Mouse (Mus musculus) forebrain, embryonic 14.5 days (tissue): ENCODE results near the gene Gpr155. TPM values are rescaled to one million over a fixed set of nuclear protein-coding genes. Genes with fewer than 3 reads are reported as not detected.

Source experiments
- ATAC-seq: fragments of 200-750 bp; cut with Nextera tagmentation; 2 replicates; pipeline ENCODE4 v1.8.0; 2017; ENCODE audit warnings: mild to moderate bottlenecking, moderate library complexity
- DNase-seq: peaks from one replicate; pipeline ENCODE4 v3.0.0-alpha.2; 2015; ENCODE audit warnings: low spot score
- H3K27ac ChIP-seq: fragments of 300-500 bp; sonication (generic); 2 replicates; pipeline ENCODE4 v1.5.1; 2014; ENCODE audit warnings: low read depth, mild to moderate bottlenecking, control low read depth, low read length, moderate library complexity
- H3K27me3 ChIP-seq: fragments of 300-500 bp; sonication (generic); replicated peaks from 2 replicates; pipeline ENCODE4 v1.6.1; 2014; ENCODE audit warnings: low read length, control low read depth, mixed read lengths; ENCODE audit not compliant: control insufficient read depth, insufficient read depth
- H3K36me3 ChIP-seq: fragments of 300-500 bp; sonication (generic); 2 replicates; pipeline ENCODE4 v1.6.1; 2014; ENCODE audit warnings: low read length, control low read depth; ENCODE audit not compliant: control insufficient read depth, insufficient read depth
- H3K4me1 ChIP-seq: fragments of 300-500 bp; sonication (generic); 2 replicates; pipeline ENCODE4 v1.6.1; 2014; ENCODE audit warnings: antibody characterized with exemption, low read length, control low read depth; ENCODE audit not compliant: control insufficient read depth, insufficient read depth
- H3K4me2 ChIP-seq: fragments of 300-500 bp; sonication (generic); 2 replicates; pipeline ENCODE4 v1.6.1; 2014; ENCODE audit warnings: mild to moderate bottlenecking, control low read depth, low read length
- H3K4me3 ChIP-seq: fragments of 300-500 bp; sonication (generic); 2 replicates; pipeline ENCODE4 v1.5.1; 2014; ENCODE audit warnings: low read depth, low read length, control low read depth
- H3K9ac ChIP-seq: fragments of 300-500 bp; sonication (generic); 2 replicates; pipeline ENCODE4 v1.6.1; 2014; ENCODE audit warnings: mild to moderate bottlenecking, low read length, control low read depth, moderate library complexity
- H3K9me3 ChIP-seq: fragments of 300-500 bp; sonication (generic); replicated peaks from 2 replicates; pipeline ENCODE4 v1.6.1; 2016; ENCODE audit warnings: low read length, control low read depth, mixed read lengths; ENCODE audit not compliant: control insufficient read depth
- WGBS: fragments of 180-500 bp; shearing (Covaris S2); extraction: QIAGEN DNeasy Blood & Tissue Kit; methylation state at CpG from one replicate; pipeline ENCODE4 v1.1.7; 2014; 5-methylcytosine and 5-hydroxymethylcytosine counted together
- polyA plus RNA-seq: library from polyadenylated mRNA; unstranded; fragments of >200 nt; fragmentation: Nextera tagmentation; extraction: Ambion mirVana; gene quantifications from 2 replicates; pipeline ENCODE4 v1.2.1, GENCODE M21; 2014

Gpr155 gene
- polyA plus RNA-seq, 1 experiment from 2014 or later: 9.1 TPM

- Histone ChIP-seq H3K4me2 (no peak overlapping the region), H3K4me3 (no peak overlapping the region), H3K27me3 (no peaks in the 10 kb centered on the region), H3K9ac (no peak overlapping the region), H3K4me1 (no peaks in the 10 kb centered on the region), H3K9me3 (no peaks in the 10 kb centered on the region), H3K27ac (no peak overlapping the region), H3K36me3 (peaks cover 3% of the 10 kb centered on the region; the same call in 1 of the 2 replicates)
- WGBS: 80% methylated on average over 5 of the region's 5 CpGs
- peak; percentile 26 for DNase-seq
- 0 out of 2 replicates have a peak, but pooled peaks have one; percentile 26 for ATAC-seq
Observed at GRCm38 (mm10) chr2:73378326-73378725, 8.0 kb downstream of the Gpr155 start.

- Histone ChIP-seq H3K4me1 (no peaks in the 10 kb centered on the region), H3K4me2 (no peak overlapping the region), H3K9me3 (no peaks in the 10 kb centered on the region), H3K9ac (no peak overlapping the region), H3K27me3 (no peaks in the 10 kb centered on the region), H3K27ac (no peak overlapping the region), H3K4me3 (no peak overlapping the region), H3K36me3 (no peaks in the 10 kb centered on the region)
- DNase-seq (no peak), ATAC-seq (no peak)
- WGBS: 75% methylated on average over 9 of the region's 9 CpGs
Observed at GRCm38 (mm10) chr2:73371530-73372335, 14.6 kb downstream of the Gpr155 start.

DNA sequence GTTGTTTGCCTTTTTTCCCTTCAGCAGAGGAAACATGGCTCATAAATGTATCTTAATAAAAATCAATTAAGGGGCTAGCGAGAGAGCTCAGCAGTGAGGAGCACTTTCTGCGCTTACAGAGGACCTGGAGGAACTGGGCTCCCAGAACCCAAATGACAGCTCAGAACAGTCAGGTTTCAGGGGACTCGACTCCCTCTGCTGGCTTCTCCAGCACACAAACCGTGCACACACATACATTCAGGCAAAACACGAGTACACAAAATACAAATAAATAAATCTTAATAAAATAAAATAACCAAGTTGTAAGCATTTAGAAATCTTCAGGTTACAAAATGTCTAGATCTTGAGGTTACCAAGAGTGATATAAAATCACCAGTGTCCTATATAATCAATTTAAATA, 22.9 kb downstream of the Gpr155 start:
- no peak overlapping the region for H3K27ac ChIP-seq
- H3K36me3 ChIP-seq: no peaks in the 10 kb centered on the region
- H3K4me3 ChIP-seq: no peak overlapping the region
- H3K9me3 ChIP-seq: no peaks in the 10 kb centered on the region
- no peaks in the 10 kb centered on the region for H3K4me1 ChIP-seq
- no peak for ATAC-seq
- 79% methylated on average over 5 of the region's 5 CpGs for WGBS
- no peaks in the 10 kb centered on the region for H3K27me3 ChIP-seq
- H3K4me2 ChIP-seq: no peak overlapping the region
- no peak overlapping the region for H3K9ac ChIP-seq
- no peak for DNase-seq

GRCm38 (mm10) chr2:73360536-73360935, 25.8 kb downstream of the Gpr155 start:
- DNase-seq (no peak), ATAC-seq (no peak)
- Histone ChIP-seq H3K4me1 (no peaks in the 10 kb centered on the region), H3K36me3 (0 out of 2 replicates have a peak, but pooled peaks cover 2% of the 10 kb centered on the region), H3K27ac (no peak overlapping the region), H3K4me3 (no peak overlapping the region), H3K9me3 (no peaks in the 10 kb centered on the region), H3K4me2 (no peak overlapping the region), H3K27me3 (no peaks in the 10 kb centered on the region), H3K9ac (no peak overlapping the region)
- WGBS: 83% methylated on average over 2 of the region's 2 CpGs

DNA sequence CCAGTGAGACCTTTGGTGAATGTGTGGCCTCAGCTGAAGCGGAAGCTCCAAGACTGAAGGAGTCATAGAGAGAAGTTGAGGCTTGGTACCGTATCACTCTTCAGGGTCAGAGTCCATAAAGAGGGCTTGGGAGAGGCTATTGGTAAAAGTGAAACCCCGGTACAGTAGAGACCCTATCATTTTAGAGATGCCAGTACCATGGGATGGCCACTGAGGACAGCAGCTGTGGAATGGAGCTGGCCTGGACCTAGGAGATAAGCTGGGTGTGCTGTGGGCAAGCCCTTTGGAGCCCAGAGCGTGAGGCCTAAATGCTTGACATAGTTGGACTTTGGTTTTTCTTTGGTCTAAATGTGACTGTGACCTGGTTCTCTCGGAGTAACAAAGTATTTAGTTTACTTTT, 26.4 kb downstream of the Gpr155 start:
- DNase-seq (no peak), ATAC-seq (no peak)
- Histone ChIP-seq H3K27me3 (no peaks in the 10 kb centered on the region), H3K27ac (no peak overlapping the region), H3K4me2 (no peak overlapping the region), H3K36me3 (0 out of 2 replicates have a peak, but pooled peaks cover 2% of the 10 kb centered on the region), H3K9me3 (no peaks in the 10 kb centered on the region), H3K9ac (no peak overlapping the region), H3K4me3 (no peak overlapping the region), H3K4me1 (no peaks in the 10 kb centered on the region)
- WGBS: 95% methylated on average over 5 of the region's 5 CpGs

DNA sequence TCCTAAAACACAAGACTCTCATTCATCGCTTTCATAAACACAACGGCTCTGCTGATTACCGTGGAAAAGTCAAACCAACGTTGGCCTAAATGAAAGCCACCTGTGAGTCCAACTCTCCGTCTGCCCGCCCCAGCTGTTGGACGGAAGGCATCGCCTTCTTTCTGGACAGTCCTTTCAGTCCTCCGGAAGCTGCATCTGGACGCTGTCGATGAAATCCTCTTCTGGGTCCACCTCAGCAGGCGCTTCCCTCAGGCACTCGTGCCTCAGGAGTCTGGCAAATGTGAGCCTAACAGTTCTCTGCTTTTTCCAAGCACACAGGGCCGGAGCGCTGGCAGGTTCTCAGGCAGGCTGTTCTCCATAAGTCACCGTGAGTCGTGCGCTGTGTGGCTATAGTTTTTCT, 29.4 kb downstream of the Gpr155 start:
- Histone ChIP-seq H3K9ac (no peak overlapping the region), H3K27me3 (no peaks in the 10 kb centered on the region), H3K27ac (no peak overlapping the region), H3K4me3 (no peak overlapping the region), H3K9me3 (no peaks in the 10 kb centered on the region), H3K4me1 (0 out of 2 replicates have a peak, but pooled peaks cover 6% of the 10 kb centered on the region), H3K4me2 (no peak overlapping the region), H3K36me3 (0 out of 2 replicates have a peak, but pooled peaks cover 2% of the 10 kb centered on the region)
- WGBS: 85% methylated on average over 18 of the region's 18 CpGs
- DNase-seq (no peak), ATAC-seq (no peak)

GRCm38 (mm10) chr2:73351927-73352374, 34.4 kb downstream of the Gpr155 start:
- H3K27ac ChIP-seq: peak overlapping the region; percentile 65
- no peak overlapping the region for H3K9ac ChIP-seq
- H3K4me2 ChIP-seq: peak overlapping the region; percentile 40
- H3K4me1 ChIP-seq: peaks cover 10% of the 10 kb centered on the region
- 0 out of 2 replicates have a peak, but pooled peaks cover 2% of the 10 kb centered on the region for H3K36me3 ChIP-seq
- no peaks in the 10 kb centered on the region for H3K27me3 ChIP-seq
- peak; percentile 88 for DNase-seq
- H3K4me3 ChIP-seq: no peak overlapping the region
- no peaks in the 10 kb centered on the region for H3K9me3 ChIP-seq
- WGBS: 16% methylated on average over 7 of the region's 7 CpGs
- ATAC-seq: peak; percentile 87

- Histone ChIP-seq H3K36me3 (0 out of 2 replicates have a peak, but pooled peaks cover 2% of the 10 kb centered on the region), H3K27ac (peak overlapping the region; percentile 65), H3K9me3 (no peaks in the 10 kb centered on the region), H3K4me2 (peak overlapping the region; percentile 40), H3K9ac (no peak overlapping the region), H3K4me1 (peaks cover 14% of the 10 kb centered on the region), H3K27me3 (no peaks in the 10 kb centered on the region), H3K4me3 (no peak overlapping the region)
- DNase-seq: peak; percentile 68
- ATAC-seq: peak; percentile 72
- 34% methylated on average over 5 of the region's 5 CpGs for WGBS
Observed at GRCm38 (mm10) chr2:73351496-73351895, 34.9 kb downstream of the Gpr155 start.

DNA sequence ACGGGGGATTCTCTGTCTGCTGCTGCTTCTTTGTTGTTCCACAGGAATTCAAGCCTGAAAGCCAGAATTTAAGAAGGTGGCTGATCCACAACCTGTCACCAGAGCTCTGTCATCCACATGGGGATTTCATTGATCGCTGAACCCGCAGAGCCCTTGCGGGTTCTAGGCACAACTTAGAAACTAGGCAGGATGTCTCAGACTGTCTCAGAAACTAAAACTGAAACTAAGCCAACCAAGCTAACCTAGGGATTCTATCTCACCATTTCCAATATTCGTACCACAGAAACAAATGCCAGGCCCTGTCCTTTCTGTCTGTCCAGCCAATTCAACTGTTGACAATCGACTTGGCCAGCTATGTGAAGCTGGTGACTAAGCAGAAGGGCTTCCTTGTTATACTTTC, 38.2 kb downstream of the Gpr155 start:
- Histone ChIP-seq H3K4me1 (peaks cover 14% of the 10 kb centered on the region), H3K27me3 (no peaks in the 10 kb centered on the region), H3K27ac (no peak overlapping the region), H3K4me3 (no peak overlapping the region), H3K9ac (no peak overlapping the region), H3K4me2 (no peak overlapping the region), H3K9me3 (no peaks in the 10 kb centered on the region), H3K36me3 (no peaks in the 10 kb centered on the region)
- 89% methylated on average over 6 of the region's 6 CpGs for WGBS
- no peak for ATAC-seq
- no peak for DNase-seq
